Mouse (Mus musculus): ENCODE results near the gene Zcchc24.

Gene Zcchc24

GRCm38 (mm10) chr14:25663649-25664309 is 105.1 kb downstream of the Zcchc24 start:
- DNase-seq: no peak

All from kidney, postnatal 36 days (tissue).